Mouse (Mus musculus) stomach, postnatal 0 days (tissue): ENCODE results near the gene Mospd3.

ENCODE experiments used
- CTCF ChIP-seq: IDR thresholded peaks from 2 replicates; pipeline ENCODE4 v1.5.1; 2016; ENCODE audit warnings: antibody characterized with exemption, low read depth, mild to moderate bottlenecking, moderate library complexity
- EP300 ChIP-seq: optimal IDR thresholded peaks from 2 replicates; pipeline ENCODE3; 2016; ENCODE audit warnings: antibody characterized with exemption

GRCm38 (mm10) chr5:137631171-137631570, 30.3 kb upstream of the Mospd3 start:
- TF ChIP-seq EP300 (no peak), CTCF (no peak)
